Mouse (Mus musculus): Measurements from ENCODE around the gene Prkar1b.

Gene Prkar1b

GRCm38 (mm10) chr5:139146476-139147075 lies 3.2 kb downstream of the Prkar1b start:
- DNase-seq (ENCODE audit: low read depth, low spot score), result no peak

- no peak for DNase-seq (ENCODE audit: low read depth, low spot score)
Observed at GRCm38 (mm10) chr5:139145726-139146125, 4.1 kb downstream of the Prkar1b start.

GRCm38 (mm10) chr5:139143890-139144289 lies 5.9 kb downstream of the Prkar1b start:
- DNase-seq (ENCODE audit: low read depth, low spot score), result no peak

- no peak for DNase-seq (ENCODE audit: low read depth, low spot score)
Observed at GRCm38 (mm10) chr5:139141326-139141725, 8.5 kb downstream of the Prkar1b start.

- no peak for DNase-seq (ENCODE audit: low read depth, low spot score)
Observed at GRCm38 (mm10) chr5:139140589-139140988, 9.2 kb downstream of the Prkar1b start.

GRCm38 (mm10) chr5:139138926-139139472 lies 10.8 kb downstream of the Prkar1b start:
- DNase-seq (ENCODE audit: low read depth, low spot score), result no peak

- no peak for DNase-seq (ENCODE audit: low read depth, low spot score)
Observed at GRCm38 (mm10) chr5:139138261-139138925, 11.4 kb downstream of the Prkar1b start.

- DNase-seq (ENCODE audit: low read depth, low spot score), result no peak
Observed at GRCm38 (mm10) chr5:139137176-139137575, 12.6 kb downstream of the Prkar1b start.

GRCm38 (mm10) chr5:139136341-139136740 lies 13.5 kb downstream of the Prkar1b start:
- no peak for DNase-seq (ENCODE audit: low read depth, low spot score)

GRCm38 (mm10) chr5:139134501-139134900 lies 15.3 kb downstream of the Prkar1b start:
- no peak for DNase-seq (ENCODE audit: low read depth, low spot score)

GRCm38 (mm10) chr5:139130351-139130750 lies 19.4 kb downstream of the Prkar1b start:
- DNase-seq (ENCODE audit: low read depth, low spot score), result no peak

GRCm38 (mm10) chr5:139129572-139130151 lies 20.1 kb downstream of the Prkar1b start:
- DNase-seq (ENCODE audit: low read depth, low spot score), result no peak

- DNase-seq (ENCODE audit: low read depth, low spot score), result no peak
Observed at GRCm38 (mm10) chr5:139129078-139129477, 20.7 kb downstream of the Prkar1b start.

- no peak for DNase-seq (ENCODE audit: low read depth, low spot score)
Observed at GRCm38 (mm10) chr5:139128476-139129065, 21.2 kb downstream of the Prkar1b start.

- DNase-seq (ENCODE audit: low read depth, low spot score), result no peak
Observed at GRCm38 (mm10) chr5:139125717-139126116, 24.1 kb downstream of the Prkar1b start.

GRCm38 (mm10) chr5:139118961-139119276 lies 30.9 kb downstream of the Prkar1b start:
- no peak for DNase-seq (ENCODE audit: low read depth, low spot score)

- no peak for DNase-seq (ENCODE audit: low read depth, low spot score)
Observed at GRCm38 (mm10) chr5:139118139-139118960, 31.5 kb downstream of the Prkar1b start.

GRCm38 (mm10) chr5:139115507-139115906 lies 34.3 kb downstream of the Prkar1b start:
- no peak for DNase-seq (ENCODE audit: low read depth, low spot score)

GRCm38 (mm10) chr5:139114876-139115275 lies 34.9 kb downstream of the Prkar1b start:
- DNase-seq (ENCODE audit: low read depth, low spot score), result no peak

GRCm38 (mm10) chr5:139112418-139112817 lies 37.4 kb downstream of the Prkar1b start:
- DNase-seq (ENCODE audit: low read depth, low spot score), result no peak

- DNase-seq (ENCODE audit: low read depth, low spot score), result no peak
Observed at GRCm38 (mm10) chr5:139111991-139112390, 37.8 kb downstream of the Prkar1b start.
